Mouse (Mus musculus): Measurements from ENCODE around the gene Htr1b. TPM values are rescaled to one million over a fixed set of nuclear protein-coding genes. Genes with fewer than 3 reads are reported as not detected.

The Htr1b gene
- 10 to 100 TPM; 12.7 to 16.6 TPM for total RNA-seq (2021)
- long read RNA-seq, experiment 1, partial matches to known transcripts = 0 of 3 reads
- long read RNA-seq, experiment 1, other reads (novel, unspliced or antisense) = 2 of 3 reads
- long read RNA-seq, experiment 2, partial matches to known transcripts = 0 of 3 reads
- long read RNA-seq, experiment 2, other reads (novel, unspliced or antisense) = 2 of 3 reads

DNA sequence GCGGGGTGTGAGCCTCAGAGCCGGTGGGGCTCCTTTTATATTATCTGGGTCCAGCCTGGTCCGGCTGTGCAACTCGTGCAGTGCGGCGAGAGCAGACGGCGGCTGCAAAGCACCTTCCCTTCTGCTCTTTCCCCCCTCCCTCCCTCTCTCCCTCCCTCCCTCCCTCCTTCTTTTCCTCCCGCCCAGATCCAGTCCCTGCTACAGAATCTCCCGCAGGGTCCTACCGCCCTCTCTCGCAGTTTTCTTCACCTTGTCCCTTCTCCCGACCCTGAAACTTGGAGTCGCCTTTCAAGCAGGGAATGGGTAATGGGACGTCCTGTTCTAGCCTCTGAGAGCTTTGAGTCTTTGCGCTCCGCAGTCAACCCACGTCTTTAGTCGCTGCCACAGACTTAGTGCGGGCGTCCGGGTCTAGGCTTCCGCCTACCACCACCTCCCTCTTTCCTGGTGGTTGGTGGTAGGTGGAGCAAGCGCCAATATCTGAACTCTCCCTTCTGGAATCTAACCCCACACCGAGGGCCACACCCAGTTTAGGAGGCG lies at the start of gene Htr1b:
TSS of gene Htr1b (minus strand) at position 392 of the 537 bp plus-strand sequence.
- peak; percentile 22 to 39 for DNase-seq (ENCODE audit: low spot score in 2 of 2)

DNA sequence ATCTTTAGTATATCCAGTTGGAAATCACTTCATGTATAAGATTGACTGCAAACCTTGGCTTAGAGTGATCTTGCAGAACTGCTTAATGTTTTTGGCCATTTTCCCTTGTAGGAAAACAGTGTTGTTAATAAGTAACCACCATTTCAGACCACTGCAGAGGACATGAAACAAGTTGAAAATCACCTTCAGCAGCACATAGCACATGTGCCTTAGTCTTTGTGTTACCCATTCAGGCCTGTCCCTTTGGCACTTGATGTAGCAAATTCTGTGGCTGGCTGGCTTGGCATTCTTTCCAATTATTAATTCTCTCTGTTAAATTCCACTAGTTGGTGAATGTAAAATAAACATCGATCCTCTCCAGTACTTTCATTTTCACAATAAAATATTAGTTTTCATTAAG lies 43.1 kb upstream of the Htr1b start:
- DNase-seq (ENCODE audit: low spot score in 2 of 2) = no peak

DNA sequence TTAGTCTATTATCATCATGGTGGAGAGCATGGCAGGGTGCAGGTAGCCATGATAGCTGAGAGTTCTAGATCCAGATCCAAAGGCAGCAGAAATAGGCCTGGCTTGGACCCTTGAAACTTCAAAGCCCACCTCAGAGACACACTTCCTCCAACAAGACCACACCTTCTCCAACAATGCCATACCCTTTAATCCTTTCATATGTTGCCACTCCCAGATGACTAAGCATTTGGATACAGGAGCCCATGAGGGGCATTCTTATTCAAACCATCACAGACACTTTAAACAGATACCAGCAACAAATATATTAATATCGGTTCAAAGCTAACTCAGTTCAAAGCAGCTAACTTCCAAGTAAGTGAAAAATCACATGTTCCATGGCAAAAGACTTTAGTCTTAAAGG lies 3.9 kb upstream of the Htr1b start:
- no peak for DNase-seq (ENCODE audit: low spot score in 2 of 2)

DNA sequence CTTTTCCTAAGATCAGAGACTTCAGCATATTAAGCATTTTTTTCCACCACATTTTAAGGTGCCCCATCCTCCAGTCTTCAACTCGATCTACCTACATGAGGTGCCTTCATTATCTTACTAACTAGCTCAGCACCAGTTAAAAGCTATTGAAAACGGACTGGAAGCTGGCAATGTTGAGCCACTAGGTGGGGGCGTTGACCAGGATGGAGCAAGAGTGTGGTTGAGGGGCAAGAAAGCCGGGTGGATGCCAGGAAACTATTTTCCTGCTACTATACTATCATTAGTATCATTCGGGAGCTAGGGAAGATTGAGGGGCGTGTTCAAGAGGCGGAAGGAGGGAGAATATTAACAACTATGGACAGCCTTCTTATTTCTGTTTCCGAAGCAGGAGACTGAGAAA lies 1.5 kb upstream of the Htr1b start:
- peak in 1 of 2 experiments; percentile 20 for DNase-seq (ENCODE audit: low spot score in 2 of 2)

DNA sequence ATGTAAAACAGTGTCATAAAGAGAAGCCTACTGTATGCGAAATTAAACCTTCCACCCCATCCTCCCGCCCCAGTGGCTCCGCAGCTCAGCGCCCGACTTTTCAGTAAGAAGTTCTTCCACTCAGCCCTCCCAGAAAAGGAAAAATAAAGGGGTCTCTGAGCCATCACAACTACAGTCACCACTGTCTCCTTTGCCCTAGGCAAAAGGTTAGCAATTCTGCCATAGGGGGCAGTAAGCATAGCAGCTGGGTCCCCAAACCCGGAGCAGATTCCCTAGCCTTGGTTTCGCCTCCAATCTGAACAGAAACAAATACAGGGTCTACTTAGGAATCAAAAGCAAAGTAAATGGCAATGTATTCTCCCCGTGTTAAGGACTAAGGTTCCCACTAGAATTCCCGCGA lies 535 bp upstream of the Htr1b start:
- DNase-seq (ENCODE audit: low spot score in 2 of 2) = no peak

DNA sequence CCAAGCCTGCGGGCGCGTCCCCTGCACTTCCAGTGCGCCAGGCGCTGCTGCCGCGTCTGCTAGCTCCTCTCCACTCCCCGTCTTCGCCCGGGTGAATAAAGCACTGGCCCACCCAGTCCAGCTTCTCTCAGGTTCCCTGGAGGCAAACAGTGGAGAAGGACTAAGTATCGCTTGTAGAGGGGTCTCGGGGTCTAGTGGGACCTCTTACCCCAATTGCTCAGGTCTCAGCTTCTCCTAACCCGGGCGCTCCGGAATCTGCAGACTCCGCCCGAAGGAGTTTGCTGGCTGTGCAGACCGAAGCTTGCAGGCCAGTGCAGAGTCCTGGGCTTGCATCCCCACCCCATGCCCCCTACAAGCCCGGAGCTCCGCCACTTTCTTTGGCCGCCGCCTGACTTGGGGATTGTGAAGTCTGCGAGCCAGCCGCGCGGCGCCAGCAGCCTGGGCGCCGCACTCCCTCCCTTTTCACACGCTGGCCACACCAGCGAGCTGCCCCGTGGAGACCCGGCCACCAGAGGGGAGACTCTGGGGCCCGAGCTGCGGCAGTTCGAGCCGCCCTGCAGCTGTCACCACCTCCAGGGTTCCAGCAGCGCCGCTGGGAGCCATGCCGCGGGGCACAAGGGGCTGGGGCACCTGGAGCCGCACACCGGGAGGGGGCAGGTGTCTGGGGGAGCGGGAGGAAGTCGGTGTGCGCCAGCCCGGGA lies 742 bp downstream of the Htr1b start:
- DNase-seq (ENCODE audit: low spot score in 2 of 2) = peak; percentile 29 to 37

DNA sequence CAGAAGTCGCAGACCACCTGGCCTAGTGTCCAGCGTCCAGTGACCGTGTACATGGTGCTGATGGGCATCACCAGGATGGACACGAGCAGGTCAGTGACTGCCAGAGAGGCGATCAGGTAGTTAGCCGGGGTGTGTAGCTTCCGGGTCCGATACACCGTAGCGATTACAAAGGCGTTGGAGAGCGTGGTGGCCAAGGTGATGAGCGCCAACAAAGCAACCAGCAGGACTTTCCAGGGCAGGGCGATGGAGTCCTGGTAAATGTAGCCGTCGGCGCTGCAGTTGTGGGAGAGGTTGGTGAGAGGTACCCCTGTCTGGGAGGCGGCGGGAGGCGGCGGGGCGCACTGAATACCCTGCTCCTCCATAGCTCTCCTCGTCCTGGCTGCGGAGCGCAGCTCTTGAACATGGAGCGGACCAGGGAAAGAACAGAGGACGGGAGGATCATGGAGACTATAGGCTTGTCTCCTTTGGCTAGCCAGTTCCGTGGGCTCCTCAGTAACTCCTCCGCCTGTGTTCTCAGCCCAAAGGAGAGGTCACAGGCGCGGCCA lies 1.4 kb downstream of the Htr1b start:
- DNase-seq (ENCODE audit: low spot score in 2 of 2) = peak; percentile 19 to 35

DNA sequence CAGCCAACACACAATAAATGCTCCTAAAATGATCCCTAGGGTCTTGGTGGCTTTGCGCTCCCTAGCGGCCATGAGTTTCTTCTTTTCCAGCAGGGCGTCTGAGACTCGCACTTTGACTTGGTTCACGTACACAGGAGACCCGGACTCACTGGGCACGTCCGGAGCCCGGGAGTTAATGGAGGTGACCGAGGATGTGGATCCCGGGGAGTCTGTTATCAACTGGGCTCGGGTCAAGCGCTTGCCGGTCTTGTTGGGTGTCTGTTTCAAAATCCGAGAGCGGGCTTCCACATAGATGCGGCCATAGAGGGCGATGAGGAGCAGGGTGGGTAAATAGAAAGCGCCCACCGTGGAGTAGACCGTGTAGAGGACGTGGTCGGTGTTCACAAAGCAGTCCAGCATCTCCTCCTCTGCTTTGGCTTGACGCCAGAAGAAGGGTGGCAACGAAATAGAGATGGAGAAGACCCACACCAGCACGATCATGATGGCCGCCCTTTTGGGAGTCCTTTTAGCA lies 2.0 kb downstream of the Htr1b start:
- DNase-seq (ENCODE audit: low spot score in 2 of 2) = peak; percentile 20 to 39

DNA sequence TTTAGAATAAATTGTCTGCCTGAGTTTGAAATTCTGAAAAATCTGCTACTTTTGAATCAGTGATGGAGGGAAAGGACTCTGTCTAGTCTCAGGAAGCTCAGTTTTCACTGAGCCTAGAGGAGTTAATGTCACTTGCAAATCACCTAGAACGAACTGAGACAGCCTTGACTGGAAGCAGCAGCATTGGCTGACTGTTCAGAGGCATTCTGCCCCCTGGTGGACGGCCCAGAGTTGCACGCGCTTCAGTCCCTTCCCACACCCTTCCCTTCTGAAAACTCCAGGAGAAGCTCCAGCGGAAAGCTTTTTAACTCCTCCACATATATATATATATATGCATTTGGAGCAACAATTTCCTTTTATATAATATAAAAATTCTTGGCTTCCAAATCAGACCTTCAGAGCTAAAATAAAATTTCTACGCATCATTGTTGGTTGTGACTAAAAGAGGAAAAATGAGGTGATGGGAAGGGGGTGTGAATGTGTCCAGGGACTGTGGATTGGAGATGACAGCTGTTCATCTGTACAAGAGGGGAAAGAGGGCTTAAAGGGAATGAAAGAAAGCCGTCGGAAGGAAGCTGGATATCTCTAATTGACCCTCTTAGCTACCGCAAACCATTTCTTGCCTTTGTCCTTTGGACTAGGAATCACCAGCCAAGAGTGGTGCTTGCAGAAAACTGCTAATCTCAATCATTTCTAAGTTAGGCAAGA lies 6.6 kb downstream of the Htr1b start:
- peak; percentile 71 to 79 for DNase-seq (ENCODE audit: low spot score in 2 of 2)

DNA sequence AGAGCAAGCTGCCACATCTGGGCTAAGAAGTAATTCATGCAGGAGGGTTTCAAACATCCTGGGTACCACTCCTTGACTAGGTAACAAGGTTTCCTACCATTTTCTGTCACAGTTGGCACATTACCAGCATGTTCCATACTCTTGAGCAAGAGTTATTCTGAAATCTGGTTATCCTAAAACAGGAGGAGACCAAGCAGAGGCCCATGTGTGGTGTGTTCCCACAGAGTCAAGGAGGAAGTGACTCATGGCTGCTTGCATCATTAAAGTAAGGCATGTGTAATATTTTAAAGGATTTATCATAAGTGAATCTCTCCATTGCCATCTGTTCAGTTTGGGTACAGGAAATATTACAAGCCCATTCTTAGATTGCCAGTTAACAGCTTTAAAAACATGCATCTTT lies 7.7 kb downstream of the Htr1b start:
- no peak for DNase-seq (ENCODE audit: low spot score in 2 of 2)

DNA sequence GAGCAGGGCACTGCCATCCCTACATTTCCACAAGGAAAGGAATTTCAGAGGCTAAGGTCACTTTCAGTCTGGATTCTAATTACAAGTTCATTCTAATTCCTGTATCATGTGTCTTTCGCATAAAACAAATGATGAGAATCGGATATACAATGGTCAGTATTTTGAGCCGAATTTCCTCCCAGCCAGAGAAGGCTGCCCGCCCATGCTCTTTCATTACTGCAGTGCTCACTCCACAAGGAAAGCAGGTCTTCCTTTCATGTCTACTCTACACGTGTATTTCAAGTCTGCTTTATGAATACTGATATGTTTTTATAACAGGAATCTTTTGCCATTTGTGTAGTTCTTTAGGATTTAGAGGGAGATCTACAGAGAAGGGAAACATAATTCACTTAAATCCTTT lies 10.8 kb downstream of the Htr1b start:
- DNase-seq (ENCODE audit: low spot score in 2 of 2) = no peak

DNA sequence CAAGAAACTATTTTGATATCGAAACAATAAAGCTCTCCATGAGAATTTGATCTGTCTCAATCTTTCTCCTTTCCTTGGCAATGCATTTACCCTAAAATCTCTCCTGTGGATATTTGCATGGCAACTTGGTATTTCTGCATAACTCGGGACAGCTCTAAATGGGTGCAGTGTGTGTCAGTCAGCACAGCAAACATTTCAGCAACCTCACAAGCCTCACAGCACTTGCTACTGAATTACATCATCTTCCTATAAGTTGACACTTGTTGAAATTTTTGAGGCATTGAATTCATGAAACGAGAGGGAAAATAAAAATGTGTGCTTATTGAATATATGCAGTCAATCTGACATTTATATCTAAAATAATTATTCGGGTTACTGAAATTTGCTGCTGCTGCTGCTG lies 22.6 kb downstream of the Htr1b start:
- no peak for DNase-seq (ENCODE audit: low spot score in 2 of 2)

Other genes starting within 250 kb of the Htr1b start
- gene Mei4, start 229.8 kb upstream of the Htr1b start, total RNA-seq (2021) = under 1 TPM; 0.17 to 0.70 TPM

Data from adrenal gland, adult 18-20 months (tissue).